Mouse (Mus musculus) spleen, embryonic (tissue): Measurements from ENCODE around the gene Gm8947.
"Not testable (repeated sequence)": the region's sequence is repeated elsewhere in the genome, so short reads cannot be mapped to it uniquely, and the experiment has no call there.

Source experiments
- CTCF ChIA-PET: fragments of 350-600 bp; sonication (Branson Sonifier 250); formaldehyde crosslinking; loops from one replicate; lab custom pipeline; 2022; lab: Charles Lee

Gm8947 gene

GRCm38 (mm10) chr1:151192075-151192474 is at the start of gene Gm8947:
Gm8947 (plus strand) TSS chr1:151192376.
- CTCF ChIA-PET: not testable (repeated sequence)

GRCm38 (mm10) chr1:151144471-151145146 is 47.6 kb upstream of the Gm8947 start:
- CTCF ChIA-PET: interaction anchor here (0.7 kb wide), 1 partner anchor 63 kb away, joined by 5 read pairs; no protein-coding TSS in a partner anchor

GRCm38 (mm10) chr1:151147801-151148200 is 44.4 kb upstream of the Gm8947 start:
- CTCF ChIA-PET: interaction anchor here (0.6 kb wide), 1 partner anchor 55 kb away, joined by 5 read pairs; no protein-coding TSS in a partner anchor

GRCm38 (mm10) chr1:151150211-151150610 is 42.0 kb upstream of the Gm8947 start:
- CTCF ChIA-PET: no interaction called here

- CTCF ChIA-PET: no interaction called here
Measured at GRCm38 (mm10) chr1:151151089-151151488, 41.1 kb upstream of the Gm8947 start.

GRCm38 (mm10) chr1:151153056-151153652 is 39.0 kb upstream of the Gm8947 start:
- CTCF ChIA-PET: no interaction called here

- CTCF ChIA-PET: not testable (repeated sequence)
Measured at GRCm38 (mm10) chr1:151154131-151154530, 38.0 kb upstream of the Gm8947 start.

GRCm38 (mm10) chr1:151156129-151156528 is 36.0 kb upstream of the Gm8947 start:
- CTCF ChIA-PET: no interaction called here

GRCm38 (mm10) chr1:151156777-151157632 is 35.2 kb upstream of the Gm8947 start:
- CTCF ChIA-PET: no interaction called here

GRCm38 (mm10) chr1:151157963-151158856 is 34.0 kb upstream of the Gm8947 start:
- CTCF ChIA-PET: interaction anchor here (0.7 kb wide), 1 partner anchor 60 kb away, joined by 4 read pairs; no protein-coding TSS in a partner anchor

- CTCF ChIA-PET: interaction anchor here (0.7 kb wide), 1 partner anchor 61 kb away, joined by 4 read pairs; no protein-coding TSS in a partner anchor
Measured at GRCm38 (mm10) chr1:151158857-151159510, 33.2 kb upstream of the Gm8947 start.

GRCm38 (mm10) chr1:151166031-151166430 is 26.1 kb upstream of the Gm8947 start:
- CTCF ChIA-PET: no interaction called here

GRCm38 (mm10) chr1:151167297-151168047 is 24.7 kb upstream of the Gm8947 start:
- CTCF ChIA-PET: interaction anchor here (0.5 kb wide), 1 partner anchor 92 kb away, joined by 3 read pairs; no protein-coding TSS in a partner anchor

- CTCF ChIA-PET: no interaction called here
Measured at GRCm38 (mm10) chr1:151168637-151169036, 23.5 kb upstream of the Gm8947 start.

GRCm38 (mm10) chr1:151171572-151172461 is 20.4 kb upstream of the Gm8947 start:
- CTCF ChIA-PET: interaction anchor here (0.5 kb wide), 1 partner anchor 1330 kb away, joined by 3 read pairs; no protein-coding TSS in a partner anchor

- CTCF ChIA-PET: interaction anchor here (0.7 kb wide), 1 partner anchor 11 kb away, joined by 5 read pairs; no protein-coding TSS in a partner anchor
Measured at GRCm38 (mm10) chr1:151177030-151177936, 14.9 kb upstream of the Gm8947 start.

- CTCF ChIA-PET: no interaction called here
Measured at GRCm38 (mm10) chr1:151177937-151178271, 14.3 kb upstream of the Gm8947 start.
